ENCODE assay signal across 17 mouse cellular contexts in genomic region chr15:36682832-36683231, GRCm38 (mm10).
"Had no signal": no experiment of that assay in that cellular context is flagged by ENCODE, and none has a peak within 500 bp of the region (broad histone marks: within the 10 kb centered on the region; RNA-seq: fewer than 3 reads in every experiment).

No protein-coding gene starts in this region.

- DNase-seq: kidney, adult 11 months; kidney, adult 9 months; kidney, postnatal 36 days; layer of hippocampus, adult 9-11 months; liver; liver, embryonic 13.5 days; liver, postnatal 0 days; lung, postnatal 36 days; right cerebral cortex, adult 18-20 months; right cerebral cortex, postnatal 25 days; thymus, adult 18-20 months; thymus, postnatal 14 days had no signal

- ATAC-seq: liver, postnatal 0 days; midbrain, embryonic 16.5 days had no signal

- H3K9me3 ChIP-seq: liver, embryonic 13.5 days; lung, embryonic 15.5 days; megakaryocyte, embryonic 14.5 days; midbrain, embryonic 12.5 days had no signal

- H3K27ac ChIP-seq: kidney, postnatal 0 days; liver, embryonic 13.5 days; lung, embryonic 15.5 days; midbrain, embryonic 12.5 days had no signal

- H3K36me3 ChIP-seq: liver, embryonic 13.5 days; lung, embryonic 15.5 days; midbrain, embryonic 12.5 days had no signal

- H3K4me2 ChIP-seq: liver, embryonic 13.5 days; lung, embryonic 15.5 days; midbrain, embryonic 12.5 days had no signal

- H3K4me3 ChIP-seq: liver, embryonic 13.5 days; lung, embryonic 15.5 days; megakaryocyte, embryonic 14.5 days; midbrain, embryonic 12.5 days had no signal

- H3K9ac ChIP-seq: liver, embryonic 13.5 days; liver, postnatal 0 days; lung, embryonic 15.5 days; midbrain, embryonic 12.5 days had no signal

- H3K4me1 ChIP-seq: lung, embryonic 15.5 days; midbrain, embryonic 12.5 days had no signal

- H3K27me3 ChIP-seq: lung, embryonic 15.5 days; midbrain, embryonic 12.5 days had no signal
